Mouse (Mus musculus) MEL (cell line): ENCODE measurements at regions not wholly inside any gene's neighbourhood (a gene's known extent, or its start where the extent isn't known, plus 50 kb on each side); places are given as distances from the start of the nearest gene placed in this dataset.

Experiments used
- DNase-seq: peaks from one replicate; pipeline ENCODE4 v3.0.0; 2011; ENCODE audit warnings: low read depth, low spot score
- H3K27ac ChIP-seq: 2 replicates; pipeline ENCODE4 v1.5.1; 2012; ENCODE audit warnings: low read depth, mild to moderate bottlenecking, control low read depth, low read length, moderate library complexity; ENCODE audit not compliant: control insufficient read depth
- H3K27me3 ChIP-seq, 2 experiments: fragments of 150-350 bp in 1 of 2; sonication (generic) in 1 of 2; 2 replicates each; pipeline ENCODE4 v1.6.1; 2012; ENCODE audit warnings: low read length in 2 of 2, mild to moderate bottlenecking in 2 of 2, improper control_type of control experiment in 1 of 2, moderate library complexity in 1 of 2; ENCODE audit not compliant: insufficient read depth in 2 of 2, control insufficient read depth in 1 of 2
- H3K36me3 ChIP-seq, 2 experiments: 2 replicates each; pipeline ENCODE4 v1.6.1; 2012 to 2014; ENCODE audit warnings: low read length in 2 of 2, improper control_type of control experiment in 1 of 2, inconsistent platforms in 1 of 2, mild to moderate bottlenecking in 1 of 2; ENCODE audit not compliant: insufficient read depth in 2 of 2, control insufficient read depth in 1 of 2
- H3K4me1 ChIP-seq, 2 experiments: fragments of 150-350 bp in 1 of 2; sonication (generic) in 1 of 2; 2 replicates each; pipeline ENCODE4 v1.6.1; 2012; ENCODE audit warnings: low read length in 2 of 2, improper control_type of control experiment in 1 of 2, mild to moderate bottlenecking in 1 of 2; ENCODE audit not compliant: insufficient read depth in 2 of 2, control insufficient read depth in 1 of 2
- H3K4me3 ChIP-seq, 2 experiments: fragments of 150-350 bp in 1 of 2; sonication (generic) in 1 of 2; 2 replicates each; pipeline ENCODE4 v1.5.1; 2012; ENCODE audit warnings: low read depth in 2 of 2, low read length in 2 of 2, mild to moderate bottlenecking in 2 of 2, moderate library complexity in 2 of 2, control low read depth in 1 of 2, improper control_type of control experiment in 1 of 2; ENCODE audit not compliant: control insufficient read depth in 1 of 2, insufficient read depth in 1 of 2
- H3K79me2 ChIP-seq: 2 replicates; pipeline ENCODE4 v1.6.1; 2012; ENCODE audit warnings: mild to moderate bottlenecking, low read length, moderate library complexity; ENCODE audit not compliant: control insufficient read depth, poor library complexity, insufficient read depth
- H3K9ac ChIP-seq: 2 replicates; pipeline ENCODE4 v1.6.1; 2012; ENCODE audit warnings: low read depth, mild to moderate bottlenecking, control low read depth, low read length, moderate library complexity; ENCODE audit not compliant: control insufficient read depth, poor library complexity, severe bottlenecking
- H3K9me3 ChIP-seq: fragments of 150-350 bp; sonication (generic); replicated peaks from 2 replicates; pipeline ENCODE4 v1.6.1; 2012; ENCODE audit warnings: mild to moderate bottlenecking, low read length, improper control_type of control experiment, moderate library complexity; ENCODE audit not compliant: insufficient read depth
- BHLHE40 ChIP-seq: IDR thresholded peaks from 2 replicates; pipeline ENCODE4 v1.6.1; 2012; ENCODE audit warnings: low read depth, mild to moderate bottlenecking, inconsistent platforms, low read length, improper control_type of control experiment, borderline replicate concordance
- E2F4 ChIP-seq: IDR thresholded peaks from 2 replicates; pipeline ENCODE4 v1.6.1; 2011; ENCODE audit warnings: low read depth, low read length, improper control_type of control experiment, borderline replicate concordance
- ELF1 ChIP-seq: IDR thresholded peaks from 2 replicates; pipeline ENCODE4 v1.6.1; 2014; ENCODE audit warnings: low read depth, mild to moderate bottlenecking, inconsistent platforms, low read length, improper control_type of control experiment, moderate library complexity
- EP300 ChIP-seq, 2 experiments: IDR thresholded peaks; 2 replicates each; pipeline ENCODE4 v1.6.1; 2011; ENCODE audit warnings: improper control_type of control experiment in 2 of 2, low read length in 2 of 2, low read depth in 1 of 2, mild to moderate bottlenecking in 1 of 2
- GABPA ChIP-seq: IDR thresholded peaks from 2 replicates; pipeline ENCODE4 v1.6.1; 2012; ENCODE audit warnings: low read depth, mild to moderate bottlenecking, inconsistent platforms, low read length, improper control_type of control experiment, moderate library complexity
- HCFC1 ChIP-seq: IDR thresholded peaks from 2 replicates; pipeline ENCODE4 v1.6.1; 2012; ENCODE audit warnings: low read depth, mild to moderate bottlenecking, inconsistent platforms, low read length, improper control_type of control experiment, moderate library complexity
- MAZ ChIP-seq: IDR thresholded peaks from 2 replicates; pipeline ENCODE4 v1.6.1; 2012; ENCODE audit warnings: low read depth, mild to moderate bottlenecking, inconsistent platforms, low read length, improper control_type of control experiment
- MEF2A ChIP-seq: IDR thresholded peaks from 2 replicates; pipeline ENCODE4 v1.6.1; 2014; ENCODE audit warnings: low read depth, mild to moderate bottlenecking, inconsistent platforms, low read length, improper control_type of control experiment; ENCODE audit not compliant: poor library complexity, insufficient replicate concordance, severe bottlenecking; ENCODE audit errors: extremely low read depth
- MXI1 ChIP-seq: IDR thresholded peaks from 2 replicates; pipeline ENCODE4 v1.6.1; 2011; ENCODE audit warnings: mild to moderate bottlenecking, low read depth, low read length, improper control_type of control experiment
- MYB ChIP-seq: IDR thresholded peaks from 2 replicates; pipeline ENCODE4 v1.6.1; 2011; ENCODE audit warnings: mild to moderate bottlenecking, low read depth, low read length, improper control_type of control experiment
- NRF1 ChIP-seq: IDR thresholded peaks from 2 replicates; pipeline ENCODE4 v1.6.1; 2014; ENCODE audit warnings: low read depth, mild to moderate bottlenecking, inconsistent platforms, low read length, improper control_type of control experiment, moderate library complexity; ENCODE audit not compliant: poor library complexity, insufficient read depth, severe bottlenecking
- POLR2AphosphoS5 ChIP-seq: IDR thresholded peaks from 2 replicates; pipeline ENCODE4 v1.6.1; 2012; ENCODE audit warnings: low read depth, borderline replicate concordance, mild to moderate bottlenecking, inconsistent platforms, low read length, moderate library complexity, mixed read lengths
- RCOR1 ChIP-seq: IDR thresholded peaks from 2 replicates; pipeline ENCODE4 v1.6.1; 2012; ENCODE audit warnings: low read depth, mild to moderate bottlenecking, inconsistent platforms, low read length, improper control_type of control experiment
- SIN3A ChIP-seq: IDR thresholded peaks from 2 replicates; pipeline ENCODE4 v1.6.1; 2012; ENCODE audit warnings: low read length, improper control_type of control experiment, inconsistent platforms
- TBP ChIP-seq: IDR thresholded peaks from 2 replicates; pipeline ENCODE4 v1.8.0; 2011; ENCODE audit warnings: low read depth, low read length, improper control_type of control experiment
- TCF12 ChIP-seq: IDR thresholded peaks from 2 replicates; pipeline ENCODE4 v1.6.1; 2014; ENCODE audit warnings: low read depth, mild to moderate bottlenecking, inconsistent platforms, low read length, improper control_type of control experiment, moderate library complexity
- USF1 ChIP-seq: IDR thresholded peaks from 2 replicates; pipeline ENCODE4 v1.6.1; 2014; ENCODE audit warnings: low read depth, mild to moderate bottlenecking, inconsistent platforms, low read length, improper control_type of control experiment, moderate library complexity
- USF2 ChIP-seq, 2 experiments: IDR thresholded peaks; 2 replicates each; pipeline ENCODE4 v1.6.1; 2011 to 2012; ENCODE audit warnings: improper control_type of control experiment in 2 of 2, low read length in 2 of 2, borderline replicate concordance in 1 of 2, inconsistent platforms in 1 of 2, low read depth in 1 of 2, mild to moderate bottlenecking in 1 of 2; ENCODE audit not compliant: insufficient read depth in 1 of 2
- ZC3H11A ChIP-seq: IDR thresholded peaks from 2 replicates; pipeline ENCODE4 v1.6.1; 2012; ENCODE audit warnings: low read depth, mild to moderate bottlenecking, inconsistent platforms, low read length, improper control_type of control experiment
- ZKSCAN1 ChIP-seq: IDR thresholded peaks from 2 replicates; pipeline ENCODE4 v1.6.1; 2012; ENCODE audit warnings: low read depth, mild to moderate bottlenecking, inconsistent platforms, low read length, improper control_type of control experiment, moderate library complexity
- ZMIZ1 ChIP-seq: IDR thresholded peaks from 2 replicates; pipeline ENCODE4 v1.6.1; 2012; ENCODE audit warnings: low read depth, mild to moderate bottlenecking, inconsistent platforms, low read length, improper control_type of control experiment, moderate library complexity

DNA sequence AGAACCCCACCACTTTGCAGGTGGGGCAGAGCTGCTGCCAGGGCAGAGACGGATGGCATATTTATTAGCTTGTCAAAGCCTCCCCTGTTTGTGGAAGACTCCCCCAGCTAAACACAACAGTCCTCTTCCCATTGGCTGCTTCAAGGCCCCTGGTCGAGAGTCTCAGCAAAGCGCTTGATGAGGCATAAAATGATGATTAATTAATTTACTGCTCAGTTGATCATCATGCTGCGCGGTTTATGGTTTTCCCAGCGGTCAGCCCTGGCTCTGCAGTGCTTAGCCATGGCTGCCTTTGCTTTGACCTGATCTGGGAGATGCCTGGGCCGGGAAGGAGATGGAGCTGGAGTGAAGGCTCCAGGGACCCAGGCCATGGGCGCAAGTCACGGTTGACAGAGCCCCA lies 98.5 kb downstream of the Irx2 start:
- TF ChIP-seq SIN3A, result no peak
- TF ChIP-seq MEF2A, result no peak
- no peak for TF ChIP-seq TCF12
- TF ChIP-seq ZMIZ1, result no peak
- TF ChIP-seq MYB, result no peak
- TF ChIP-seq HCFC1, result no peak
- no peak overlapping the region for H3K4me3 ChIP-seq
- H3K79me2 ChIP-seq, result no peaks in the 10 kb centered on the region
- no peak overlapping the region for H3K27ac ChIP-seq
- no peak for DNase-seq
- no peak overlapping the region for H3K9ac ChIP-seq
- no peaks in the 10 kb centered on the region for H3K36me3 ChIP-seq
- no peaks in the 10 kb centered on the region for H3K9me3 ChIP-seq
- H3K27me3 ChIP-seq, result no peaks in the 10 kb centered on the region
- no peaks in the 10 kb centered on the region for H3K4me1 ChIP-seq

DNA sequence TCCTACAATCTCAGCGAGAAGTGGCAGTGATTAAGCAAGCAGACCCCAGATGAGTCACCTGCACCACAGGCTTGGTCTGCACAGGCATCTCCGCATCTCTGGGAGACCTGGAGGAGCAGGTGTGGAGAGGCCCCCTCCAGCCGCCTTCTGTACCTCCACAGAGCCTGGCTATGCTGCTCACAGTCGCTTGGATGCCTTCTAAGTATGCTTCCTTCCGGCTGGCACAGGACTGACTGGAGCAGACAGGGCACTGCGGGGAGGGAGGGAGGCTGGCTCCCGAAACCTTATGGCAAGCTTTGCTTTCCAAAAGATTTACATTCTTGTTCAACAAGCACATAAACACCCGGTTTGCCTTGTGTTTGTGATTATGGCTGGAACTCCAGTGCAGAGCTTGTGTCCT lies 107.3 kb downstream of the Irx2 start:
- TF ChIP-seq NRF1, result no peak
- no peak for TF ChIP-seq GABPA
- TF ChIP-seq POLR2AphosphoS5, result no peak
- TF ChIP-seq E2F4, result no peak
- TF ChIP-seq MAZ, result no peak
- TF ChIP-seq TBP, result no peak
- TF ChIP-seq MYB, result no peak
- no peak for TF ChIP-seq USF1
- no peak for TF ChIP-seq RCOR1
- no peak for TF ChIP-seq EP300 (IDR thresholded peaks at IDR 0.05; ENCODE audit: low read depth in 1 of 2, low read length in 2 of 2)
- TF ChIP-seq ZC3H11A, result no peak
- TF ChIP-seq USF2 (IDR thresholded peaks at IDR 0.05; ENCODE audit: borderline replicate concordance in 1 of 2, insufficient read depth in 1 of 2, low read depth in 1 of 2, low read length in 2 of 2), result no peak
- no peak for TF ChIP-seq BHLHE40
- no peak for TF ChIP-seq ELF1
- TF ChIP-seq MXI1, result no peak
- no peak for TF ChIP-seq ZKSCAN1
- no peak for TF ChIP-seq MEF2A
- TF ChIP-seq, all 39 proteins: peak for 0
- Histone ChIP-seq H3K9me3 (no peaks in the 10 kb centered on the region), H3K9ac (no peak overlapping the region), H3K36me3 (no peaks in the 10 kb centered on the region), H3K4me3 (no peak overlapping the region), H3K27ac (no peak overlapping the region), H3K4me1 (no peaks in the 10 kb centered on the region), H3K27me3 (no peaks in the 10 kb centered on the region), H3K79me2 (no peaks in the 10 kb centered on the region)
- DNase-seq, result no peak
